Mouse (Mus musculus) MEL-GATA-1-ER (cell line): Measurements from ENCODE around the gene Drd2.

Experiments
- DNase-seq: peaks from one replicate; pipeline ENCODE4 v3.0.0-alpha.2; 2012; ENCODE audit warnings: low read depth; ENCODE audit errors: extremely low read depth

Gene Drd2

DNA sequence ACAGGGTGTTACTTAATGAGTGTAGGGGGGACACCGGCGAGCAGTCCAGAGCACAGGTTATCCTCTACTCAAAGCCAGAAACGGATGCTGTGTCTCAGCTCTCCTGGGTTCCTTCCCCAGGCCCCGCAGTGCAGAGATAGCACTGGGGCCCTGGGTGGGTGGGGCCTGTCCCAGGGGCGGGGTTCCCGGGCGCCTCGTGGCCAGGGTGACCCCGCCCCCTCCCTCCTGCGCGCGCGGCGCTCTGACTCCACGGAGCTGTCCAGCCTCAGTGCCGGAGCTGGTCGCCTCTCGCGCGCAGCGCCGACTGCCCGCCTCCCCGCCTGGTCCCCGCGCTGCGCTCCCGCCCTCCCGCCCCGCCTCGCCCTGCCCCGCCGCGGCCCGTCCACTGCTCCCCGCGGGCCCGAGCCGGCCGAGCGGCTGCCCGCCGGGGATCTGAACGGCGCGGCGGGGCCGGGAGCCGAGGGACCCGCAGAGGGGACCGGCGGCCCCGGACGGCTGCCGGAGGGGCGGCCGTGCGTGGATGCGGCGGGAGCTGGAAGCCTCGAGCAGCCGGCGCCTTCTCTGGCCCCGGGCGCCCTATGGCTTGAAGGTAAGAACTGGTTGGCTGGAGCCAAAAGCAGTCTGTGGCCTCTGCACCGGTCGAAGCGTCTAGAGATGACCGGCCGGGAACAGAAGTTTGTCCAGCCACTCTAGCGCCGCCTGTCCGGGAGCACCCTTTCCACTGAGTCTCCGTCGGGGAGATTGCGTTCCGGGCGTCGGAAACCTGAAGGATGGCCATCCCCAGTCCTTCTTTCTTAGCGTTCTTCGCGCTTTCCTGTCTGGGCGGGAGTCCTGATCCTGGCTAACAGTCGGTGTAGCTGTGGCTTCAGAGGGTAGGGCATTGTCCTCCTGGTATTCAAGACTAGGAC, at the start of gene Drd2:
Gene Drd2 (plus strand): TSS at position 492 of the 908 bp plus-strand sequence.
- DNase-seq: no peak

DNA sequence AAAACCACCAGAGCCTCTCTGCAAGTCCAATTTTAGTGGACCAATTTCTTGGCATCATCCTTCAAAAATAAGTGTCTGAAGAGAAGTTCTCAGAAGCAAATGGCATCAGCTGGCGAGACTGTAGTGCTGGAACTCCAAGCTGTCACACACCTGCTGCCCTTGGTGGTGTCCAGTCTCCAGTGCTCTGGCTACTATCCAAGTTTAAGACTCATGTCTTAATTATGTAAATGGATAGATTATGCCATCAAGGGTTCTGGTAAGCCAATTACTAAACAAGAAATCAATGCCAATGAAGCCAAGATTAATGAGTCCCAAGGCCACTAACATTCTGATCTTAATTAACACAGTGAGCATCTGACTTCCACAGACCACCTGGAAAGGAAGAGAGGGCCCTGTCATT, 45.3 kb upstream of the Drd2 start:
- no peak for DNase-seq

DNA sequence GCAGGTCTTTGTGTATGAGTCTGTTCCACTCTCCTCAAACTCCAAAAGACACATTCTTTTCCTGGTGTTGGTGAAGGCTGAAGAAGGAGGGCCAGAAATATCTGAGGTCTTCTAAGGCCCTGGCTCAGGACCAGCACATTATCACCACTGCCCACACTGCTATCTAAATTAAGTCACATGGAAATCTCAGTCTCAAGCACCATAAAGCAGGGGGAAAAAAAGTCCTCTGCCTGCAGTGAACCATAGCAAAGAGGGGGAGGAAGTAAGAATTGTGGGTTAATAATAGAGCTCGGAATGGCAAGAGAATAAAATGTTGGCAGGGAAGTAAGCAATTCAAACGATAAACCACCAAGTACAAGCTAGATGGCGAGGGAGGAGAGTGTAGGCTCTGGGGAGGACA, 32.9 kb upstream of the Drd2 start:
- DNase-seq: no peak

DNA sequence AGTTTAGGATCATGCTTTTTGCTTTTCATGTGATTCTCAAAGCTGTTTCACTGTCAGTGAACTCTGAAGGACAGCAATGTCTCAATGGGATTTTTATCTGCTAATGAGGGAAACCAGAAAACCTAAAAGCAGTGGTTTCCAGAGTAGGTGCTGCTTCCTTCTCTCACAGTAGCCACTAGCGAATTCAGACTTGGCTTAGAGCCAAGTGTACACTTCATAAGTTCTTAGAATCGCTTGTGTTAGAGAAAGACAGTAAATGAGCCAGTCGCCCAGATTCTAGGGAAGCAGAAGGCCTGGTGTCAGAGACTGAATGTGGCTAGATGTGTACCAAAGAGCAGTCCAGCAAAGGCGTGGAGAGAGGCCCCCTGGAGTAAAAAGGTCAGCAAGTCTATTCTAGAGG, 29.6 kb upstream of the Drd2 start:
- no peak for DNase-seq

DNA sequence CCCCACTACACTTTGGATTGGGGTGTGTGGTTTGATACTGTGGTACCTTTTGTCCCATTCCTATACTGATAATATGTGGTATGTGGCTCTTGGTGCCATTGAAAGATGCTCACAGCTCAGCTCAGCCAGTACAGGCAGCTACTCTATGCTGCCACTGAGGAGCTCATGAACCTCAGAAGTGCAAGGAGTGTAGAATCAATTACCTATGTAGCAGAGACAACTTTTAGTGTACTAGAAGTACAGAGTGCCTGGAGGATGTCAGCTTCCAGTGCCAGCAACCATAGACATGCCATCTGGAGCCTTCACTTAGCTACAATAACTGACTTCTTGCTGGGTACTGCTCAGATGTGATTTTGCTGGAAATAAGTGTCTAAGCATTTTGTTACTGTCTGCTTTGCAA, 21.8 kb upstream of the Drd2 start:
- no peak for DNase-seq

DNA sequence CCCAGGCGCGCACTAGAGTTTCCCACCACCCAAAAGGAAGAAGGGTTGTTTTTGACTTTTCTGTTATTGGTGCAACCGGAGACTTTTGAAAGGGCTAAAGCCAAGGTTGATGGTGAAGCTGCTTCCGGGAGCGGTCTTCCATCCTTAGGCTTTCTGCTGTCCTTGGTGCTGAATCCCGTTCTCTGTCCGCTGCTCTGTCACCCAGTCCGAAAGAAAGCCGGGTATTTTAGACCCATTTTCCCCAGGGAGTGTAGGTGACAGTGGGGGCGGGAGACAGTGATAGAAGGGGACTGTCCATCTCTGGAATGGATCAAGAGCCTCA, 578 bp downstream of the Drd2 start:
- no peak for DNase-seq

DNA sequence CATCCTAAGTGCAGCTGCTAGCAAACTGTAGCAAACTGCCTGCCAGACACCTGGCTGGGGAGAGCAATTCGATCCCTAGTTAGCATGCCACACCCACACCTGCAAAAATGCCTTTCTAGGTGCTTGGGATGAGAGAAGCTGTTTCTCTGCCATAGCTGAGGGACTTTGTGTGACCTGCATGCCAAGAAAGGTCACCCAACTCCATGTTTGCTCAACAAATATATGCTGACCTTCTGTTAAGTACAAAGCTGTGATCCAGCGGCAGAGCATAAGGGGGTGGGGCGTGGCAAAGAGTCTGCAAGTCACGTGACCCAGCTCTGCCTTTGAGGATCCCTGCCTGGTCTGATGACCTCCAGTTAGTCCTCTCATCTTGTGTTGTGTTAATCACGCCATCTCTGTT, 25.3 kb downstream of the Drd2 start:
- DNase-seq: no peak

DNA sequence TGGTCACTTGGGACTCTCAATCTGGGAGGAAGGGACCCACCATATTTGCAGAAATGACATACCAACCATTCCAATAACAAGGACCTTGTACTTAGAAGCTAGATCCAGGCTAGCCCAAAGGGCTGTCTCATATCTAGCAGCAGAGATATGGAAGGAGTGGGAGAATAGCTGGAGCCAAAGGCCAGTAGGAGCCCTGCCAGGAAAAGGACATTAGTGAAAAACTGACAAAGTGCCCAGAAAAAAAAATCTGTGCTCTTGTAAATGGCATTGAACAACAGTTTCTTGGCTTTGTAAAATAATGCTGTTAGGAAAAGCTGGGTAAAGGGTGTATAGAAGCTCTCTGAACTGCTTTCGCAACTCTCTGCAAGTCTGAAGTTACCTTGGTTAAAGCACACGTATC, 33.5 kb downstream of the Drd2 start:
- no peak for DNase-seq

DNA sequence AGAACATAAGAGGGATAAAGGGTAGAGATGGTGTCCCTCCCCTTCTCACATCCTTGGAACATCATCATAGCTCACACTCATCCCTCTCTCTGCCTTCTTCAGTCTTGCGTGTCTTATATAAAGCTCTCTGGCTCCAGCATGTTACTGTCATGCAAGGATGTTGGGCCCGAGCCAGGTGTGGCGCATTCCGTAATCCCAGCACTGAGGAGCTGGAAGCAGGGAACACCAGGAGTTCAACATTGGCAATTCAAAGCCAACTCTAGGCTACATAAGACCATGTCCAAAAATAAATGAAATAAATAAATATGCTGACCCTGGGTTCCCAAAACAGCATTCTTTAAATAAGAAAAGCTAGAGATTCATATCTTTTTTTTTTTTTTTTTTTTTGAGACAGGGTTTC, 39.5 kb downstream of the Drd2 start:
- no peak for DNase-seq

DNA sequence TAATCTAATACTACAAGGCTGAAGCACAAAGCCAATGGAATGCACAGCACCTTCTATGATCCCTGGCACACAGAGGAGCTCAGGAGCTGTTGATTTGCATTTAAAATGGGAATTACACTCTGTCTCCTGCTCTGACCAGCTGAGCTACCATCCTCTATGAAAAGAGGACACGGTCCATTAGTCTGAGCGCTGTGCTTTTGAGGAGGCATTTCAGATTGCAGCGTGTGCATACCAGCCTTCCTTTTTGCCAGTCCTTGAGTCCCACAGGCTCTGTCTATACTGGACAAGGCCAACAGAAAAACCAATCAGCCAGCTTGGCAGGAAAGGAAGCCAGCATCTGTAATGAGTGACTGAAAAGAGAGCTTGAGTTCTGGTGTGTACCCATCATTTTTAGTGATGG, 43.6 kb downstream of the Drd2 start:
- DNase-seq: no peak

DNA sequence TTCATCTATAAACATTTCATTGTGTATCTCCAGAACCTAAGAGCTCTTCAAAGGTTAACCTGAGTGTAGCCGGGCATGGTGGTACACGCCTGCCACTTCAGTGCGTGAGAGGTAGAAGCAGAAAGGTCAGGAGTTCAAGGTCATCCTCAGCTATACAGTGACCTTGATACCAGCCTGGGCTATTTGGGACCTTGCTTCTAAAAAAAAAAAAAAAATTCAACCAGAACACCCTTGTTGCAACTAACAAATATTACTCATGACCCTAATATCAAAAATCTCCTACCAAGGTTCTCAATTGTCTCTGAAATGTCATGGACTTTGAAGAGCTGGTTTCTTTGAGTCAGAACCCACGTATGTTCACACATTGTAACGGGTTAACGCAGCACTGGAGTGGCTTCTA, 44.4 kb downstream of the Drd2 start:
- DNase-seq: no peak

DNA sequence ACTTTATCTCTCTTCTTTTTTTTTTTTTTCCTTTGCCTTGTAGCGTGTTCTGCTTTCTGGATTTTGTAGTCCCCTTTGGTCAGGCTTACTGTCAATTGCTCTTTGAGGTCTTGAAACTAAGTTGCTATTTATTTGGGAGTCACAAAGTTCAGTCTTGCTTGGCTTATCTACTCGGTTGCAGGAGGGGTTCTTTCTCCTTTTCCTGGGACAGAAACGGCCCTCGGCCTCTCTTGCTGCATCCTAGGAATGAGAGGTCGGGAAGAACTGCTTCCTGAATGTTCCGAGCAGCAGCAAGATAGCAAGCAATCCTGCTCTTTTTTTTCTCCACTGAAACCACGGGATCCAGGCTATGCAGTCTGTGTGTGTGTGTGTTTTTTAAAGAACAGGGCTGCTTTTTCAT, 44.9 kb downstream of the Drd2 start:
- no peak for DNase-seq

DNA sequence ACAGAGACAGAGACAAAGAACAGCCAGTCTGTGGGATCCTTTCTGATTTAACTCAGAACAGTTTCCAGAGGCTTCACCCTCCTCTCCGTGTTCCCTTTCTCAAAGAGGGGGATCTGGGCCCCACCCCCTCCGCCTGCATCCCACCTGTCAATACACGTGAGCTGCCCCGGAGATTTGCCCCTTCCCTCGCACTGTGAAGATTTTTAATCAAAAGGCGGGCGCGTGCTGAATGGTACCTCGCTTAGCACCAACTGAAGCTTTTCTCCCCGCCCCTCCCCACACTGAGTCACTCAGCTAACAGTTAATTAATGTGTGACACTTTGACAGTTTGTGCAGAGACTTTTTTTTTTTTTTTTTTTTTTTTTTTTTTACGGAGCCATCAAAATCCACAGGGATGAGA, 45.7 kb downstream of the Drd2 start:
- DNase-seq: no peak

DNA sequence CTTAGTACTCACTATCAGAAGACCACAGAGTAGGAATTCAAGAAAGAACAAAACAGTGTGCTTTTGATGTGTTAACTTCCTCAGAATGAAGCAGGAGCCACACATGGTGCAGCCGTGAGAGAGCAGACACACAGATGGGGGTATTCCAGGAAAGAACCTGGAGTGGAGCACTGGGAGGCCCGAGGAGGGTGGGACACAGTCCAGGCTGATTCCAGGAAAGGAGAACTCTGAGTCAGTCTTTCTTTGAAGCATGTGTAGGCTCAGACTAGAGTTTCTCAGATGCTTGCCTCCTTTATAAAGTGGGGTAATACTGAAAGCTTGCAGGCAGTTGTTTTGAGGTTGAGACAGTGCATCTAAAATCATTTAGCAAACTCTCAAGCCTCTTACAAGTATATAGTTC, 51.8 kb downstream of the Drd2 start:
- DNase-seq: no peak

DNA sequence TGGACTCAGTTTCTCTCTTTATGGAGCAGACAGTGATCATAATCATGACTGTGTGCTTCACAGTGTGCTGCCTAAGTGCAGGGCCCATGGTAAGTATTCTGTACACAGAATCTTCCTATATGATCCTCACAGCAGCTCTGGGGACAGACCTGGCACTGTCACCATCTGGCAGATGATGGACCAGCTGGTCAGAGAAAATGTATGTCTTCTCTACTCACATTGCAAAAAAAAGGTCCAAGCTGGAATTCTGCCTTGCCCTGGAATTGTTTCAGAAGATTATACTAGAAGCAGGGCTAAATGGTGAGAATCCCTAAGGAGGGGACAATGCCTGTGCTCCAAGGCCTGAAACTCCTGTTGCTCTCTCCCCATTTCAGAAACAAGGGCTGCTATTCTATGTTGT, 55.6 kb downstream of the Drd2 start:
- DNase-seq: no peak

DNA sequence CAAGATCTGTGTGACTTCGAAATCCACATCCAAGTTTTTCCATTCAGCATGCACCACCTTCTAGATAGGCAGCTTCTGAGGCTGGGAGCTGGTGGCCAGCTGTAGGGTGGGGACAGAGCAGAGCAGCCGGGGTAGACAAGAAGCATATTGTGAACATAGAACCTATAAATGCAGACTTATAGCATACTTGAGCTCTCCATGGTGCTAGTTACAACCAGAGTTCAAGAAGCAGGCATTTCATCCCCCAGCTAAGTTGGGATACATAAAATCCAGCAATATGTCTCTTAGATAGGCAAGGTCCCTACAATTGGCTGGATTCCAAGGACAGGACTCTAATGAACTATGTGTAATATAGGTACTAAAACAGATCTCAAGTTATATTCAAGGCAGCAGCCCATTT, 63.3 kb downstream of the Drd2 start:
- DNase-seq: no peak

DNA sequence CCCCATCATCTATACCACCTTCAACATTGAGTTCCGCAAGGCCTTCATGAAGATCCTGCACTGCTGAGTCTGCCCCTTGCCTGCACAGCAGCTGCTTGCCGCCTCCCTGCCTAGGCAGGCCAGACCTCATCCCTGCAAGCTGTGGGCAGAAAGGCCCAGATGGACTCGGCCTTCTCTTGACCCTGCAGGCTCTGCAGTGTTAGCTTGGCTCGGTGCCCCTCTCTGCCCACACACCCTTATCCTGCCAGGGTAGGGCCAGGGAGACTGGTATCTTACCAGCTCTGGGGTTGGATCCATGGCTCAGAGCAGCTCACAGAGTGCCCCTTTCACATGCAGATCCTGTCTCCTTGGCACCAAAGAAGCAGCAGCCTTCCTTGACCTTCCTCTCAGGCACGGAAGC, 66.6 kb downstream of the Drd2 start:
- no peak for DNase-seq

DNA sequence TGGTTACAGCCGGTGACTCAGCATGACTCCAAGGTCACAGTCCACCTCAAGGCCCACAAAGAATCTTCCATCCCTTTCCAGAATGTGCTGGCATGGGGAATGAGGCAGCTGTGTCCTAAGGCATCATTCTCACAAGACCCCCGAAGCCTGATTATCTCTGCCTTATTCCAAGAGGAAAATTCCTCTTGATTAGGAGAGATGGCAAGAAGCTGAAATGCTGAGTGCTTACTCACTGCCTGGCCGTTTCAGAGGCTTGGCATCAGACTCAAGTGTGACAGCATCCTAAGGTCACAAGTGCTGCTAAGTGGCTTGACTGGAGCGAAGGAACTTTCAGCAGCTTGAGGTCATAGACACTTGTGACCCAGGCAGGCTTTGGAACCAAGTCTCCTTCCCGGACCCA, 70.2 kb downstream of the Drd2 start:
- DNase-seq: no peak

DNA sequence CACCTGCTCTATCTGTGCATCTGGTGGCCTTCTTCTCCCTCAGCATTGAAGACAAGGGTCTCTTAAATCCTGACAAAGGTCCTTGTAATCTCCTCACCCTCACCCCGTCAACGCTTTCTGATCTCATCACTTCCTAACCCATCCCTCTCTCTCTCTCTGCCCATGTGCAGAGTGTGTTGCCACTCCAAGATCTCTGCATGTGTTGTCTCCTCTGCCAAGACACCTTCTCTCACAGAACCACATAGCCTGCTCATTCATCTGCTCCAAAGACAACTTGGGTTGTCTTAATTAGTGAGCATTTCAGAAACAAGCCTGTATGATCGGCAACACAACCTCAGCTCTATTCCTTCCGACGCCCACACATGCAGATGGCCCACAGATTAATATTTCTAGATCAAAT, 83.4 kb downstream of the Drd2 start:
- DNase-seq: no peak

DNA sequence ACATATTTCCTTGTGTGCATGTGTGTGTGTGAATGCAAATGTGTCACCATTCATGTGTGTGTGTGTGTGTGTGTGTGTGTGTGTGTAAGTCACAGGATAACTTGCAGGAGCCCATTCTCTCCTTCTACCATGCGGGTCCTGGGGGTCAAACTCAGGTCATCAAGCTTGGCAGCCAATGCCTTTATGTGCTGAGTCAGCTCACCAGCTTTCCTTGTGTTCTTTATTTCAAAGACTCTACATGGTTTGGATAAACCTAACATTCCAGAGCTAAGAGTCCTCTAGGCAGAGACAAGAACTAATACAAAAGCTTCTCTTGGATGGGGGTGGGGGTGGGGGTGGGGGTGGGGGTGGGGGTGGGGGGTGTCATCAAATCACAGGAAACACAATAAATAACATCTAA, 85.2 kb downstream of the Drd2 start:
- DNase-seq: no peak

DNA sequence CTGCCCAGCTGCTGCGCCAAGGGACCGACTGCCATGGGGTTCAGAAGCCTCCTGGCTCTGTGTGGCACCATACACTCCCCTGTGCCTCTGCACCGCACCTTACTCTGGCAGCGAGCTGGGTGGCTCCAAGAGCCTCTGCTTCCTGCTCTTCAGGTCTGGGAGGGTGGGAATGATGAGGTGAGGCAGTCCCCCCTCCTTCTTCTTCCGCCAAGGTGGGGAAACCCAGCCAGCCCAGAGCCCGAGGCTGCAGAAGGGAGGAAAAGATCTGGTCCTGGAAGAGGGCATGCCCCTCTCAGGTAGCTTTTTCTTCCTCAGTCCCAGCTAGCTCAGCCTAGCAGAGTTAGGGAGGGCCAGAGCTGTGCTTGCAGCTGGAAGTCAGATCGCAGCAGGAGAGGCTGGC, 86.5 kb downstream of the Drd2 start, which contains the start of gene Ankk1:
Gene Ankk1 (minus strand): TSS at position 101 of the 400 bp plus-strand sequence.
- no peak for DNase-seq

DNA sequence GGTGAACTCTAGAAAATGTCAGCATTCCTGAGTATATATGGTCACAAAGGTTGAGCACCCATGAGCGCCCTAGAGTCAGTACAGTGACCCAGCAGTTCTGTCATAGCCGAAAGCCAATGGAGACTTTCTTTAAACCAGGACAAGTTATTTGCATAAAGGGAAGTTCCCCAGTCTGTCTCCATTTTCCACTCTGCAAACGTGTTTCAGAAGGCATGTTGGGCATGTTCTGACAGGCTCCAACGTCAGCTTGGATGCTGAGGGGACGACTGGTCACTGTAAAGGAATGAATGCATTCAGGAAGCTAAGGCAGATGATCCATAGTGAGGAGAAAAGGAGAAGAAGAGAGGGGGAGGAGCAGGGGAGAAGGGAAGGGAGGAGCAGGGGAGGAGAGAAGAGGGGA, 87.1 kb downstream of the Drd2 start:
- no peak for DNase-seq

DNA sequence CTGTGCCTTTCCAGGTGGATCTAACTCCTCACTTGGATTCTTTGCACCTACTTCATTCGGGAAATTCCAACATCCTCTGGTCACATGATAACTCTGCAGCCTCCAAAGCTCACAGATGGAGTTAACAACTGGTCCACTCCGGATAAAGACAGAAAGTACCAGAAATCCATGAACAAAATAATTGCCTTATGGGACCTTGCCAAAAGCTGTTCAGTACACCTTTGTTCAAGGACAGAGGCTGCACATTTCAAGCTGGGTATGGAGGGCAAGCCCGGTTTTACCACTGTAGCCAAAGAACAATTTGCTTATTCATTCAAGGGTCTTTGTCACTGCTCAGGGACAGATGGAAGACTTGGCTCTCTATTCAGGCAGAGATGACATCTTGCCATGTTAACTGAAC, 102.2 kb downstream of the Drd2 start:
- DNase-seq: no peak

DNA sequence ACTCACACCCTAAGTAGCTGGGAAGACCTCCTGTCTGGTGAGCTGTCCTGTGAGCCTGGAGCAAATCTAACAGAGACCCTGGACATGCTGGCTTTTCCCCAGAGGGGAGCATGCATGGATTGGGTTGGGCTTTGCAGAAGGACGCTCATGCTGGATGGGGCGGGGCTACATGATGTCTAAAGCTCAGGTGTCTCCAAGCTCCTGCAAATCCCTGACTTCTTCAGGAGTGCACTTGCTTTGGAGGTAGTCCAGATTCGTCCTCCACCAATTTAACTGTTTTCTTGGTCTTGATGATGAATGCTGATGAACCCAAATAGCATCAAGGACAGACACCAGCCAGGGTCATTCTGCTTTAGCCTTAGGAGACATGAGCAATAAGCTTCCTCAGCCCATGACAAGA, 110.1 kb downstream of the Drd2 start:
- DNase-seq: no peak
